Mouse (Mus musculus) MEL (cell line): ENCODE measurements at regions not wholly inside any gene's neighbourhood (a gene's known extent, or its start where the extent isn't known, plus 50 kb on each side); places are given as distances from the start of the nearest gene placed in this dataset.

Experiments used
- DNase-seq: peaks from one replicate; pipeline ENCODE4 v3.0.0; 2011; ENCODE audit warnings: low read depth, low spot score
- H3K27ac ChIP-seq: 2 replicates; pipeline ENCODE4 v1.5.1; 2012; ENCODE audit warnings: low read depth, mild to moderate bottlenecking, control low read depth, low read length, moderate library complexity; ENCODE audit not compliant: control insufficient read depth
- H3K27me3 ChIP-seq, 2 experiments: fragments of 150-350 bp in 1 of 2; sonication (generic) in 1 of 2; 2 replicates each; pipeline ENCODE4 v1.6.1; 2012; ENCODE audit warnings: low read length in 2 of 2, mild to moderate bottlenecking in 2 of 2, improper control_type of control experiment in 1 of 2, moderate library complexity in 1 of 2; ENCODE audit not compliant: insufficient read depth in 2 of 2, control insufficient read depth in 1 of 2
- H3K36me3 ChIP-seq, 2 experiments: 2 replicates each; pipeline ENCODE4 v1.6.1; 2012 to 2014; ENCODE audit warnings: low read length in 2 of 2, improper control_type of control experiment in 1 of 2, inconsistent platforms in 1 of 2, mild to moderate bottlenecking in 1 of 2; ENCODE audit not compliant: insufficient read depth in 2 of 2, control insufficient read depth in 1 of 2
- H3K4me1 ChIP-seq, 2 experiments: fragments of 150-350 bp in 1 of 2; sonication (generic) in 1 of 2; 2 replicates each; pipeline ENCODE4 v1.6.1; 2012; ENCODE audit warnings: low read length in 2 of 2, improper control_type of control experiment in 1 of 2, mild to moderate bottlenecking in 1 of 2; ENCODE audit not compliant: insufficient read depth in 2 of 2, control insufficient read depth in 1 of 2
- H3K4me3 ChIP-seq, 2 experiments: fragments of 150-350 bp in 1 of 2; sonication (generic) in 1 of 2; 2 replicates each; pipeline ENCODE4 v1.5.1; 2012; ENCODE audit warnings: low read depth in 2 of 2, low read length in 2 of 2, mild to moderate bottlenecking in 2 of 2, moderate library complexity in 2 of 2, control low read depth in 1 of 2, improper control_type of control experiment in 1 of 2; ENCODE audit not compliant: control insufficient read depth in 1 of 2, insufficient read depth in 1 of 2
- H3K79me2 ChIP-seq: 2 replicates; pipeline ENCODE4 v1.6.1; 2012; ENCODE audit warnings: mild to moderate bottlenecking, low read length, moderate library complexity; ENCODE audit not compliant: control insufficient read depth, poor library complexity, insufficient read depth
- H3K9ac ChIP-seq: 2 replicates; pipeline ENCODE4 v1.6.1; 2012; ENCODE audit warnings: low read depth, mild to moderate bottlenecking, control low read depth, low read length, moderate library complexity; ENCODE audit not compliant: control insufficient read depth, poor library complexity, severe bottlenecking
- H3K9me3 ChIP-seq: fragments of 150-350 bp; sonication (generic); replicated peaks from 2 replicates; pipeline ENCODE4 v1.6.1; 2012; ENCODE audit warnings: mild to moderate bottlenecking, low read length, improper control_type of control experiment, moderate library complexity; ENCODE audit not compliant: insufficient read depth
- CHD2 ChIP-seq: IDR thresholded peaks from 2 replicates; pipeline ENCODE4 v1.6.1; 2011; ENCODE audit warnings: low read length, improper control_type of control experiment
- CTCF ChIP-seq, 3 experiments: IDR thresholded peaks in 2 of 3; conservative IDR thresholded peaks in 1 of 3; 2 replicates each; pipeline ENCODE4 v1.5.1; 2011 to 2012; ENCODE audit warnings: low read length in 3 of 3, low read depth in 2 of 3, mild to moderate bottlenecking in 2 of 3, improper control_type of control experiment in 1 of 3, inconsistent platforms in 1 of 3, mixed read lengths in 1 of 3, moderate library complexity in 1 of 3; ENCODE audit not compliant: control insufficient read depth in 1 of 3, insufficient read depth in 1 of 3, poor library complexity in 1 of 3, severe bottlenecking in 1 of 3
- ELF1 ChIP-seq: IDR thresholded peaks from 2 replicates; pipeline ENCODE4 v1.6.1; 2014; ENCODE audit warnings: low read depth, mild to moderate bottlenecking, inconsistent platforms, low read length, improper control_type of control experiment, moderate library complexity
- GATA1 ChIP-seq: IDR thresholded peaks from 2 replicates; pipeline ENCODE4 v1.6.1; 2011; ENCODE audit warnings: low read depth, low read length, improper control_type of control experiment
- JUND ChIP-seq: IDR thresholded peaks from 2 replicates; pipeline ENCODE4 v1.6.1; 2011; ENCODE audit warnings: low read depth, mild to moderate bottlenecking, improper control_type of control experiment, low read length
- MAX ChIP-seq: IDR thresholded peaks from 2 replicates; pipeline ENCODE4 v1.6.1; 2011; ENCODE audit warnings: low read length, improper control_type of control experiment
- MAZ ChIP-seq: IDR thresholded peaks from 2 replicates; pipeline ENCODE4 v1.6.1; 2012; ENCODE audit warnings: low read depth, mild to moderate bottlenecking, inconsistent platforms, low read length, improper control_type of control experiment
- MEF2A ChIP-seq: IDR thresholded peaks from 2 replicates; pipeline ENCODE4 v1.6.1; 2014; ENCODE audit warnings: low read depth, mild to moderate bottlenecking, inconsistent platforms, low read length, improper control_type of control experiment; ENCODE audit not compliant: poor library complexity, insufficient replicate concordance, severe bottlenecking; ENCODE audit errors: extremely low read depth
- MYB ChIP-seq: IDR thresholded peaks from 2 replicates; pipeline ENCODE4 v1.6.1; 2011; ENCODE audit warnings: mild to moderate bottlenecking, low read depth, low read length, improper control_type of control experiment
- MYC ChIP-seq: IDR thresholded peaks from 2 replicates; pipeline ENCODE4 v1.6.1; 2011; ENCODE audit warnings: low read depth, mild to moderate bottlenecking, low read length, improper control_type of control experiment, moderate library complexity
- NELFE ChIP-seq: IDR thresholded peaks from 2 replicates; pipeline ENCODE4 v1.6.1; 2011; ENCODE audit warnings: low read depth, low read length, improper control_type of control experiment
- POLR2A ChIP-seq, 2 experiments: IDR thresholded peaks; 2 replicates each; pipeline ENCODE4 v1.6.1; 2011 to 2012; ENCODE audit warnings: low read length in 2 of 2, mild to moderate bottlenecking in 2 of 2, control low read depth in 1 of 2, improper control_type of control experiment in 1 of 2, low read depth in 1 of 2, moderate library complexity in 1 of 2; ENCODE audit not compliant: control insufficient read depth in 1 of 2, insufficient read depth in 1 of 2, poor library complexity in 1 of 2
- POLR2AphosphoS2 ChIP-seq: IDR thresholded peaks from 2 replicates; pipeline ENCODE4 v1.6.1; 2011; ENCODE audit warnings: low read length, improper control_type of control experiment
- SIN3A ChIP-seq: IDR thresholded peaks from 2 replicates; pipeline ENCODE4 v1.6.1; 2012; ENCODE audit warnings: low read length, improper control_type of control experiment, inconsistent platforms
- SMC3 ChIP-seq: IDR thresholded peaks from 2 replicates; pipeline ENCODE4 v1.6.1; 2011; ENCODE audit warnings: low read depth, low read length, improper control_type of control experiment
- TBP ChIP-seq: IDR thresholded peaks from 2 replicates; pipeline ENCODE4 v1.8.0; 2011; ENCODE audit warnings: low read depth, low read length, improper control_type of control experiment
- TCF12 ChIP-seq: IDR thresholded peaks from 2 replicates; pipeline ENCODE4 v1.6.1; 2014; ENCODE audit warnings: low read depth, mild to moderate bottlenecking, inconsistent platforms, low read length, improper control_type of control experiment, moderate library complexity
- USF2 ChIP-seq, 2 experiments: IDR thresholded peaks; 2 replicates each; pipeline ENCODE4 v1.6.1; 2011 to 2012; ENCODE audit warnings: improper control_type of control experiment in 2 of 2, low read length in 2 of 2, borderline replicate concordance in 1 of 2, inconsistent platforms in 1 of 2, low read depth in 1 of 2, mild to moderate bottlenecking in 1 of 2; ENCODE audit not compliant: insufficient read depth in 1 of 2
- ZC3H11A ChIP-seq: IDR thresholded peaks from 2 replicates; pipeline ENCODE4 v1.6.1; 2012; ENCODE audit warnings: low read depth, mild to moderate bottlenecking, inconsistent platforms, low read length, improper control_type of control experiment
- ZMIZ1 ChIP-seq: IDR thresholded peaks from 2 replicates; pipeline ENCODE4 v1.6.1; 2012; ENCODE audit warnings: low read depth, mild to moderate bottlenecking, inconsistent platforms, low read length, improper control_type of control experiment, moderate library complexity
- ZNF384 ChIP-seq: IDR thresholded peaks from 2 replicates; pipeline ENCODE4 v1.6.1; 2012; ENCODE audit warnings: low read depth, mild to moderate bottlenecking, inconsistent platforms, low read length, improper control_type of control experiment

DNA sequence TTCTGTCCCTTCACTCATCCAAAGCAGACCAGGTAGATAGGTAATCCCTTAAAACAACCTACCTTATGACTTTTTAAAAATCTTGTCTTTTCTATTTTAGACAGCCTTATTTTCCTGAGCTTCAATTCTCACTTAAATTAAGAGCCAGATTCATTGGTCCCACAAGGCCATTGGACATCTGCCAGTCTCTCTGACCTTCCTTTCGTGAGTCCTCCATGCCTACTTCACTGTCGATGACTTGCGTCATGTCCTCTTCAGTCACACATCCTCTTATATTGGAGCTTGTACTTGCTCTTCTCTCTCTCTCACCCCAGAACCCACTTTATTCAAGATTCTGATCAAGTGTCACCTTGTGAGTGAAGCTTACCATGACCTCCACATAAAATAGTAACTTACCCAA lies 542.0 kb upstream of the C030005K15Rik start:
- H3K27ac ChIP-seq = no peak overlapping the region
- H3K9ac ChIP-seq = no peak overlapping the region
- TF ChIP-seq MEF2A = no peak
- no peak for TF ChIP-seq ZC3H11A
- TF ChIP-seq ELF1 = no peak
- no peak for TF ChIP-seq GATA1
- no peak for TF ChIP-seq POLR2A (IDR thresholded peaks at IDR 0.05; ENCODE audit: control insufficient read depth in 1 of 2, insufficient read depth in 1 of 2, low read depth in 1 of 2, low read length in 2 of 2, poor library complexity in 1 of 2)
- TF ChIP-seq TCF12 = no peak
- no peak for TF ChIP-seq POLR2AphosphoS2
- no peak for TF ChIP-seq MAZ
- no peaks in the 10 kb centered on the region for H3K4me1 ChIP-seq
- no peak for DNase-seq
- no peak overlapping the region for H3K4me3 ChIP-seq
- H3K79me2 ChIP-seq = no peaks in the 10 kb centered on the region
- no peaks in the 10 kb centered on the region for H3K27me3 ChIP-seq
- no peaks in the 10 kb centered on the region for H3K9me3 ChIP-seq
- no peaks in the 10 kb centered on the region for H3K36me3 ChIP-seq

DNA sequence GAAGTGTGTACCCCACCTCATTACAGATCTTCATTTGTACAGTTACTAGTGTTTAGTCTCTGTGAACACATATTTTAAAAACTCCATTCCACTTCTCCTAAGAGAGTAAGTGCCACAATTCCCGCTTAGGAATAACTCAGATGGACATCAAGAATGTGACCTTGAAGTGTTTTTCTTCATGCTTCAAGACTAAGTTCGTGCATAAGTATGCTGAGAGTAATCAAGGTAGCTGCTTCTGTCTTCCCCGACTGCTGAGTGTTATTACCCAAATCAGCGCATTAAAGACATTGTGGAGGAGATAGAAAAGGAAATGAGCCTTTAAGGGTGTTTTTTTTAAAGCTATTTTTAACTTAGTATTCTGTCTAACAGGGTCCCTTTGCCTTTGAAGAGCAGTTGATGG lies 565.1 kb upstream of the C030005K15Rik start:
- no peak overlapping the region for H3K4me3 ChIP-seq
- DNase-seq = no peak
- H3K9me3 ChIP-seq = no peaks in the 10 kb centered on the region
- H3K79me2 ChIP-seq = no peaks in the 10 kb centered on the region
- H3K9ac ChIP-seq = no peak overlapping the region
- TF ChIP-seq NELFE = no peak
- no peak for TF ChIP-seq SIN3A
- TF ChIP-seq CHD2 = no peak
- no peak for TF ChIP-seq MAX
- TF ChIP-seq ZMIZ1 = no peak
- TF ChIP-seq ELF1 = no peak
- no peak for TF ChIP-seq USF2 (IDR thresholded peaks at IDR 0.05; ENCODE audit: borderline replicate concordance in 1 of 2, insufficient read depth in 1 of 2, low read depth in 1 of 2, low read length in 2 of 2)
- TF ChIP-seq TBP = no peak
- no peak for TF ChIP-seq MYC
- no peak for TF ChIP-seq JUND
- no peak for TF ChIP-seq ZC3H11A
- no peak for TF ChIP-seq MYB
- TF ChIP-seq CTCF (IDR thresholded peaks at IDR 0.05 in 2 of 3, conservative IDR thresholded peaks at IDR 0.05 in 1 of 3; ENCODE audit: control insufficient read depth in 1 of 3, insufficient read depth in 1 of 3, low read depth in 2 of 3, low read length in 3 of 3, poor library complexity in 1 of 3, severe bottlenecking in 1 of 3) = no peak
- TF ChIP-seq SMC3 = no peak
- TF ChIP-seq GATA1 = no peak
- no peak for TF ChIP-seq ZNF384
- H3K4me1 ChIP-seq = no peaks in the 10 kb centered on the region
- no peak overlapping the region for H3K27ac ChIP-seq
- no peaks in the 10 kb centered on the region for H3K36me3 ChIP-seq
- H3K27me3 ChIP-seq = no peaks in the 10 kb centered on the region
